Mouse (Mus musculus) small intestine, adult 2 months (tissue): ENCODE data around the gene Fgr.

Experiments
- CTCF ChIP-seq: fragments of 200-500 bp; IDR thresholded peaks from 2 replicates; pipeline ENCODE4 v1.5.1; 2012; ENCODE audit warnings: low read depth, mild to moderate bottlenecking, control low read depth, inconsistent platforms, low read length, moderate library complexity, mixed read lengths; ENCODE audit not compliant: insufficient replicate concordance, insufficient read length; ENCODE audit errors: extremely low read depth
- POLR2A ChIP-seq: fragments of 200-500 bp; IDR thresholded peaks from 2 replicates; pipeline ENCODE4 v1.6.1; 2012; ENCODE audit warnings: low read depth, mild to moderate bottlenecking, control low read depth, inconsistent platforms, low read length, moderate library complexity

DNA sequence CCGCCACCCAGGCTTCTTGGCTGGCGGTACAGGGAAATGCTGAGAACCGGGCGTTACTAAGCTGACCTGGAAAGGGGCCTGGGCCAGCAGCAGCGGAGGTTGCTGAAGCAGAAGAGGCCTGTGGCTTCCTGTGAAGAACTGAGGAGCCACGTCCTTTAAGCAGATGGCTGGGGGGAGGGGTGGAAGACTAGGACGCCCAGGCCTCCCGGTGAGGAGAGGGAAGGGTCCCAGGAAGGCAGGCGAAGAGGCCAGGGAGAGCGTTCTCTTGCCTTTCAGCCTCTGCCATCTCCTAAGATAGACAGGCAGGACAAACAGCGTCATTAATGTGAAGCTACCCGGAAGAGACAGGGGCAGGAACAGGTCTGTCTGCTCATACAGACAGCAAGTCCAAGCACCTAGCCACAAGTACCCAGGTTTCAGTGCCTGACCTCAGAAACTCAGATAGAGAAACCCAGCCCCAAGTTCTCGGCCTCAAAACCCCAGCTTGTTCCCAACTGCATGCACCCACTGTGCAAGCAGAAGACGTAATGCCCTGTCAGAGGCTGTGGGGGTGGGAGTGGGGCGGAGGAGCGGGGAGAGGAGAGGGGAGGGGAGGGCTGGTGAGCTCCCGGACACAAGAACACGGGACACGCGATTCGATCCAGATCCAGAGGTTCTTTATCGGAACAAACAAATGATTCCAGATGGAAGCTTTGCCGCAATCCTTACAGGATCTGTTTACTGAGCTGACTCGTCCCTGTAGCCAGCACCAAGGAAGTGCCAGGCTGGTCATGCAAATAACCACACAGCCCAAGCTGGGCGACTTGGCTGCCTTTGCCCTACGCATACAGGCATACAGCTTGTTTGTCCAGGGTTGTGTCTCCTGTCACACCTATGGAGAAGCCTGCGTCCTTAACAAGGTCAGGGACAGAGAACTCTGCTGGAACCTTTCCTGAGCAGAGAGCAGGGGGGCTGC, 27.6 kb upstream of the Fgr start:
- no peak for TF ChIP-seq POLR2A
- no peak for TF ChIP-seq CTCF
